ENCODE assay signal across 13 mouse cellular contexts in genomic region chr5:124014180-124014579, GRCm38 (mm10). TPM values are rescaled to one million over a fixed set of nuclear protein-coding genes. Genes with fewer than 3 reads are reported as not detected.
DNase-seq lines count a peak whose midpoint lies in the region; ATAC-seq and TF ChIP-seq lines count a peak whose summit lies in the region.
"Had no signal": no experiment of that assay in that cellular context is flagged by ENCODE, and none has a peak within 500 bp of the region (broad histone marks: within the 10 kb centered on the region; RNA-seq: fewer than 3 reads in every experiment).

No protein-coding gene starts in this region.

- no peaks in the 10 kb centered on the region for H3K27me3 ChIP-seq in heart, embryonic 14.5 days (ENCODE audit: control insufficient read depth, insufficient read depth, low read length)
- no peaks in the 10 kb centered on the region for H3K27me3 ChIP-seq in lung, postnatal 0 days (replicated peaks; ENCODE audit: insufficient read depth, low read length)
- H3K27me3 ChIP-seq in hindbrain, embryonic 15.5 days = no peaks in the 10 kb centered on the region
- H3K27me3 ChIP-seq in small intestine, adult 2 months (ENCODE audit: control insufficient read depth, insufficient read depth, low read length) = no peaks in the 10 kb centered on the region

- ATAC-seq in heart, embryonic 14.5 days (ENCODE audit: insufficient number of reproducible peaks, insufficient read depth, low FRiP score, low read depth) = no peak
- ATAC-seq in lung, postnatal 0 days = no peak
- ATAC-seq in hindbrain, embryonic 15.5 days (ENCODE audit: low FRiP score, low read depth) = no peak

- WGBS in heart, embryonic 14.5 days = 60% methylated on average over 3 of the region's 3 CpGs
- 84% methylated on average over 3 of the region's 3 CpGs for WGBS in lung, postnatal 0 days
- 60% methylated on average over 3 of the region's 3 CpGs for WGBS in hindbrain, embryonic 15.5 days
- whole genome bisulfite sequencing in small intestine, adult 2 months = 73% methylated on average over 3 of the region's 3 CpGs

- H3K36me3 ChIP-seq in heart, embryonic 14.5 days (ENCODE audit: control insufficient read depth, insufficient read depth, low read length) = peaks cover 13% of the 10 kb centered on the region
- no peaks in the 10 kb centered on the region for H3K36me3 ChIP-seq in lung, postnatal 0 days (ENCODE audit: insufficient read depth, low read length)
- peaks cover 8% of the 10 kb centered on the region for H3K36me3 ChIP-seq in hindbrain, embryonic 15.5 days
- peaks cover 7% of the 10 kb centered on the region for H3K36me3 ChIP-seq in small intestine, adult 2 months (ENCODE audit: control insufficient read depth, insufficient read depth, low read length)

- peak overlapping the region; percentile 89 to 94 for H3K27ac ChIP-seq in heart, embryonic 14.5 days (replicated peaks in 1 of 2; ENCODE audit: control insufficient read depth in 1 of 2, insufficient read depth in 1 of 2, low read depth in 2 of 2, low read length in 2 of 2)
- H3K27ac ChIP-seq in lung, postnatal 0 days (ENCODE audit: low read length) = peak overlapping the region; percentile 68
- H3K27ac ChIP-seq in hindbrain, embryonic 15.5 days (replicated peaks) = peak overlapping the region; percentile 73
- H3K27ac ChIP-seq in small intestine, adult 2 months (ENCODE audit: insufficient read depth, low read depth, low read length) = peak overlapping the region; percentile 57

- no peak for TF ChIP-seq EP300 in lung, postnatal 0 days (IDR thresholded peaks at IDR 0.05)

- TF ChIP-seq CTCF in lung, postnatal 0 days (IDR thresholded peaks at IDR 0.05) = no peak
- no peak for TF ChIP-seq CTCF in small intestine, adult 2 months (IDR thresholded peaks at IDR 0.05; ENCODE audit: extremely low read depth, insufficient read length, insufficient replicate concordance, low read depth, low read length)

- DNase-seq in heart, adult 11 months = no peak
- DNase-seq in lung, postnatal 0 days (ENCODE audit: low spot score) = no peak
- no peak for DNase-seq in lung, postnatal 4 days
- DNase-seq in adipocyte (ENCODE audit: low spot score) = no peak
- DNase-seq in retina, embryonic 14.5 days (ENCODE audit: low spot score) = no peak
- DNase-seq: adrenal gland, postnatal 25 days; cerebellum, postnatal 14 days; right cerebral cortex, postnatal 4 days; thymus, postnatal 36 days had no signal

- peak overlapping the region; percentile 60 for H3K4me2 ChIP-seq in heart, embryonic 14.5 days (ENCODE audit: low read length)
- no peak overlapping the region; the same call in 1 of the 2 replicates for H3K4me2 ChIP-seq in lung, postnatal 0 days (replicated peaks; ENCODE audit: low read depth, low read length)
- peak overlapping the region; percentile 2; the same call in 1 of the 2 replicates for H3K4me2 ChIP-seq in hindbrain, embryonic 15.5 days

- no peaks in the 10 kb centered on the region for H3K9me3 ChIP-seq in heart, embryonic 14.5 days (ENCODE audit: control insufficient read depth, low read length)
- no peaks in the 10 kb centered on the region for H3K9me3 ChIP-seq in lung, postnatal 0 days (ENCODE audit: low read length)
- H3K9me3 ChIP-seq in hindbrain, embryonic 15.5 days = no peaks in the 10 kb centered on the region

- H3K4me3 ChIP-seq in heart, embryonic 14.5 days (ENCODE audit: control insufficient read depth in 1 of 2, insufficient read depth in 1 of 2, low read depth in 1 of 2, low read length in 2 of 2) = no peak overlapping the region; a peak in 1 of 4 replicates
- no peak overlapping the region for H3K4me3 ChIP-seq in lung, postnatal 0 days (ENCODE audit: low read depth, low read length)
- H3K4me3 ChIP-seq in hindbrain, embryonic 15.5 days = no peak overlapping the region
- no peak overlapping the region for H3K4me3 ChIP-seq in small intestine, adult 2 months (ENCODE audit: low read depth, low read length)
- H3K4me3 ChIP-seq: myocyte had no signal

- peak overlapping the region; percentile 62 for H3K9ac ChIP-seq in heart, embryonic 14.5 days (ENCODE audit: low read length)
- 0 out of 2 replicates have a peak overlapping the region, but pooled peaks have one; percentile 12 for H3K9ac ChIP-seq in lung, postnatal 0 days (replicated peaks; ENCODE audit: low read depth)
- H3K9ac ChIP-seq in hindbrain, embryonic 15.5 days = no peak overlapping the region

- TF ChIP-seq POLR2A in small intestine, adult 2 months (IDR thresholded peaks at IDR 0.05; ENCODE audit: low read depth, low read length) = no peak

- peaks cover 72 to 96% of the 10 kb centered on the region in 2 experiments for H3K4me1 ChIP-seq in heart, embryonic 14.5 days (ENCODE audit: control insufficient read depth in 2 of 2, insufficient read depth in 2 of 2, low read length in 2 of 2)
- peaks cover 50% of the 10 kb centered on the region; the same call in 1 of the 2 replicates for H3K4me1 ChIP-seq in lung, postnatal 0 days (ENCODE audit: insufficient read depth, low read depth, low read length)
- peaks cover 92% of the 10 kb centered on the region for H3K4me1 ChIP-seq in hindbrain, embryonic 15.5 days (replicated peaks)
- H3K4me1 ChIP-seq in small intestine, adult 2 months (ENCODE audit: control insufficient read depth, insufficient read depth, insufficient read length, low read length) = peaks cover 61% of the 10 kb centered on the region

RNA-seq across cellular contexts. Expression of gene Vps37b, which starts 17.9 kb away (rescaled TPM):
- 47.6 and 47.7 TPM in 2 replicates for polyA plus RNA-seq in heart, embryonic 14.5 days (2014; fragmentation: Nextera tagmentation; extraction: Ambion mirVana)
- 28.5 and 31.0 TPM in 2 replicates for polyA plus RNA-seq in lung, postnatal 0 days (2015; fragmentation: Nextera tagmentation; extraction: Ambion mirVana)
- polyA plus RNA-seq in hindbrain, embryonic 15.5 days (2015; fragmentation: Nextera tagmentation; extraction: Ambion mirVana) = 75.5 and 82.4 TPM in 2 replicates
- 35.9 and 55.6 TPM in 2 replicates for polyA plus RNA-seq in small intestine, adult 2 months (2012; rRNA removed)

RNA-seq across cellular contexts. Expression of gene Hip1r, which starts 40.8 kb away (rescaled TPM):
- polyA plus RNA-seq in heart, embryonic 14.5 days (2014; fragmentation: Nextera tagmentation; extraction: Ambion mirVana) = 5.0 and 5.3 TPM in 2 replicates
- 20.0 and 22.7 TPM in 2 replicates for polyA plus RNA-seq in lung, postnatal 0 days (2015; fragmentation: Nextera tagmentation; extraction: Ambion mirVana)
- polyA plus RNA-seq in hindbrain, embryonic 15.5 days (2015; fragmentation: Nextera tagmentation; extraction: Ambion mirVana) = 33.9 and 34.2 TPM in 2 replicates
- polyA plus RNA-seq in small intestine, adult 2 months (2012; rRNA removed) = 30.3 and 40.9 TPM in 2 replicates
